Mouse (Mus musculus) myocyte (in vitro differentiated cells): ENCODE results near the gene Bet1l.

Experiments used
- MYOG ChIP-seq, 3 experiments: IDR thresholded peaks; one replicate each; pipeline ENCODE4 v1.6.1; 2011; ENCODE audit warnings: control low read depth in 2 of 3, low read depth in 2 of 3, mild to moderate bottlenecking in 2 of 3; ENCODE audit not compliant: insufficient read length in 2 of 3, control insufficient read depth in 1 of 3, insufficient read depth in 1 of 3
- TCF12 ChIP-seq: IDR thresholded peaks from one replicate; pipeline ENCODE4 v1.6.1; 2011; ENCODE audit warnings: mild to moderate bottlenecking, control low read depth; ENCODE audit not compliant: poor library complexity, insufficient read depth, severe bottlenecking
- TCF3 ChIP-seq: IDR thresholded peaks from one replicate; pipeline ENCODE4 v1.6.1; 2011; ENCODE audit warnings: low read depth, control low read depth; ENCODE audit not compliant: insufficient read length
- USF1 ChIP-seq: IDR thresholded peaks from one replicate; pipeline ENCODE4 v1.6.1; 2011; ENCODE audit warnings: low read depth, mild to moderate bottlenecking, control low read depth, moderate library complexity

- TF ChIP-seq TCF3, result no peak
- TF ChIP-seq TCF12, result no peak
- no peak for TF ChIP-seq MYOG (IDR thresholded peaks at IDR 0.05; ENCODE audit: control insufficient read depth in 1 of 3, insufficient read depth in 1 of 3, insufficient read length in 2 of 3, low read depth in 2 of 3)
- TF ChIP-seq USF1, result no peak
These were observed 8.8 kb downstream of the Bet1l start for GRCm38 (mm10) chr7:140848591-140848990.
